Mouse (Mus musculus): ENCODE results near the gene Stat3. TPM values are rescaled to one million over a fixed set of nuclear protein-coding genes. Genes with fewer than 3 reads are reported as not detected.

The Stat3 gene
- polyA plus RNA-seq, 1 experiment from 2014 or later, result 30.8 TPM

DNA sequence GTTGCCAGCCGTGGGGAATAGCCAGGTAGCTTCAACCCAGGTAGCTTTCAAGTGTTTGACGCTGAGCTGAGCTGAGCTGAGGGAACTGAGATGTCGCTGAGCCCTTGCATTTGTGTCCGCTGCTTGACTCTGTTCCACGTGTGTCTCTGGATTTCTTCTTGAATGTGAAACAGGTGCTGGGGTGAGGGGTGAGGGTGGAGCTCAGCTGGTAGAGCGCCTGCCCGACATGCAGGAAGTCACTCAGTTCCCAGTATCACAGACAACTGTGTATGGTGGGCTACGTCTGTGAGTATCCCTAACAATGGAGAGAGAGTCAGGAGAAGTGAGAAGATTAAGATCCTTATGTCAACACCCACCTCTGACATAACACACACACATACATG lies 68.4 kb downstream of the Stat3 start:
- WGBS, result 80% methylated on average over 8 of the region's 8 CpGs
- Histone ChIP-seq H3K4me2 (no peak overlapping the region), H3K27me3 (peaks cover 5% of the 10 kb centered on the region; the same call in 1 of the 2 replicates), H3K9me3 (no peaks in the 10 kb centered on the region), H3K9ac (no peak overlapping the region), H3K4me1 (no peaks in the 10 kb centered on the region), H3K36me3 (replicated peaks) (no peaks in the 10 kb centered on the region), H3K27ac (no peak overlapping the region), H3K4me3 (replicated peaks) (no peak overlapping the region)
- no peak for ATAC-seq (ENCODE audit: low FRiP score)

DNA sequence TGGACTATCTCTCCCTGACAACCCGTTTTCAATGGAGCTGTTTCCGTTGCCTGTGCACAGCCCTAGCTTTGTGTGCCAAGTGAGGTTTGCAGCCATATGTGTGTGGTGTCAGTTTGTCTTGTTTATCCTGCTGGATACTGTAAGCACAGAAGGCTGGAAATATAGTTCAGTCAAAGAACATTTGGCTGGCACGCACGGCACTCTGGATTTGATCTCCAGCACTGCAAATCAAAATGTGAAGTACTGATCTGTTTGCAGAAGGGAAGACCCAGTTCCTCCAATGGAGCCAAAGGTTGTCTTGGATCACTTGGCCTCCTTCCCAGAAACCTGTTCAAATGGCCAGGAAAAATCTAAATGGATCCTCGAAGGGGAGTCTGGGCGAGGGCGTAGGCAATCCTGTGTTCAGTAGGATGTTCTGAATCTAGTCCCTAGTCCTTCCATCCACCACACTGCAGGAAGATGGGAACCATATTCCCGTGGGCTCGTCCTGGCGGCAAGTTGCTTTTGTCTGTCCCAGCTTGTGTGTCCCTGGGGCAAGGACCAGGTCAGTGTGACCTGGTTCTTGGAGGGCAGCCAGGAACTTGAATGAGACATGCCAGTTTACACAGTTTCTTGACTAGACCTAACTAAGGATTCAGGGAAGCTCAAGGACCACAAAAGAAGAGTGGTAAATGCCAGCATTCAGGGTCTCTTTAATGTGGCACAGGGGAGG lies 68.9 kb downstream of the Stat3 start:
- H3K4me2 ChIP-seq, result no peak overlapping the region
- no peaks in the 10 kb centered on the region for H3K4me1 ChIP-seq
- H3K9ac ChIP-seq, result no peak overlapping the region
- H3K36me3 ChIP-seq (replicated peaks), result no peaks in the 10 kb centered on the region
- no peak for ATAC-seq (ENCODE audit: low FRiP score)
- no peak overlapping the region for H3K4me3 ChIP-seq (replicated peaks)
- no peak overlapping the region for H3K27ac ChIP-seq
- H3K9me3 ChIP-seq, result no peaks in the 10 kb centered on the region
- peaks cover 5% of the 10 kb centered on the region; the same call in 1 of the 2 replicates for H3K27me3 ChIP-seq
- 84% methylated on average over 10 of the region's 10 CpGs for WGBS

GRCm38 (mm10) chr11:100865618-100866017 lies 73.7 kb downstream of the Stat3 start:
- Histone ChIP-seq H3K4me3 (replicated peaks) (no peak overlapping the region), H3K4me1 (no peaks in the 10 kb centered on the region), H3K27me3 (peaks cover 31% of the 10 kb centered on the region), H3K4me2 (no peak overlapping the region), H3K9me3 (no peaks in the 10 kb centered on the region), H3K27ac (no peak overlapping the region), H3K36me3 (replicated peaks) (no peaks in the 10 kb centered on the region), H3K9ac (no peak overlapping the region)
- 83% methylated on average over 7 of the region's 7 CpGs for WGBS
- ATAC-seq (ENCODE audit: low FRiP score), result no peak

DNA sequence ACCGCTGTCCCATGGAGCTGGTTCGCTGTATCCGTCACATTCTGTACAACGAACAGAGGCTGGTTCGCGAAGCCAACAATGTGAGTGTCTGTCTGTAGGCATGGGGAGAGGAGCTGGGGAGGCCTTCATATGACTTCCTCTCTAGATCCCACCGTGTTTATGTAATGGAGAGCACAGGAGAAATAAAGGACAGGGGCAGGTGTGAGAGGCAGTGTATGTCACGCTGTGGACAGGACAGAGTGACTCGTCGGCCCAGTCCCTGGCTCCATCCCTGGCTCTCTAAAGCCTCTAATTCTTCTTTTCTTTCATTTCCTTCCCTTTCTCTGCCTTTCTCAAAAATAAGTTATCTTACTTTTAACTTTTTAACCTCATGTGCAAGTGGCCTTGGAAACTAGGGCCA lies 76.2 kb downstream of the Stat3 start:
- H3K4me2 ChIP-seq, result no peak overlapping the region
- ATAC-seq (ENCODE audit: low FRiP score), result no peak
- no peak overlapping the region for H3K27ac ChIP-seq
- 89% methylated on average over 10 of the region's 10 CpGs for WGBS
- no peaks in the 10 kb centered on the region for H3K36me3 ChIP-seq (replicated peaks)
- no peak overlapping the region for H3K4me3 ChIP-seq (replicated peaks)
- H3K9me3 ChIP-seq, result no peaks in the 10 kb centered on the region
- H3K27me3 ChIP-seq, result peaks cover 56% of the 10 kb centered on the region
- H3K9ac ChIP-seq, result no peak overlapping the region
- H3K4me1 ChIP-seq, result 0 out of 2 replicates have a peak, but pooled peaks cover 4% of the 10 kb centered on the region

DNA sequence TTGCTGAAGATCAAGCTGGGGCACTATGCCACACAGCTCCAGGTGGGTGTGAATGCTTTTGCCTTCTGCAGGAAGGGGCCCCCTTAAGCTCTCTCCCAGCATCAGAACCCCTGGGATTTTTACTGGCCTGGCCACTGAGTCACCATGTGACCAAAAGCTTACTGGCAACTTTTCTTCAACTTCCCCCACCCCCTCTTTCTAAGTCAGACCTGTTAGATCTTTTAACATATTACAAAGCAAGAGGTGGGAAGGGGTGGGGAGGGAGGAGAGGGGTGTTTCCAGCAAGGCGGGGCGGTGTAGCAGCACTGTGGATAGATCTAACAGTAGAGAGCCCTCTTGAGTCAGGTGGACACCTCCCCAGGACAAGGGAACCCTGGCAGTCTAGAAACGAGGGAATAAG lies 77.5 kb downstream of the Stat3 start:
- ATAC-seq (ENCODE audit: low FRiP score), result no peak
- 0 out of 2 replicates have a peak, but pooled peaks cover 4% of the 10 kb centered on the region for H3K4me1 ChIP-seq
- H3K27me3 ChIP-seq, result peaks cover 66% of the 10 kb centered on the region
- no peak overlapping the region for H3K4me3 ChIP-seq (replicated peaks)
- H3K27ac ChIP-seq, result no peak overlapping the region
- no peak overlapping the region for H3K9ac ChIP-seq
- H3K4me2 ChIP-seq, result no peak overlapping the region
- no peaks in the 10 kb centered on the region for H3K36me3 ChIP-seq (replicated peaks)
- WGBS, result 34% methylated on average over 3 of the region's 3 CpGs
- H3K9me3 ChIP-seq, result no peaks in the 10 kb centered on the region

DNA sequence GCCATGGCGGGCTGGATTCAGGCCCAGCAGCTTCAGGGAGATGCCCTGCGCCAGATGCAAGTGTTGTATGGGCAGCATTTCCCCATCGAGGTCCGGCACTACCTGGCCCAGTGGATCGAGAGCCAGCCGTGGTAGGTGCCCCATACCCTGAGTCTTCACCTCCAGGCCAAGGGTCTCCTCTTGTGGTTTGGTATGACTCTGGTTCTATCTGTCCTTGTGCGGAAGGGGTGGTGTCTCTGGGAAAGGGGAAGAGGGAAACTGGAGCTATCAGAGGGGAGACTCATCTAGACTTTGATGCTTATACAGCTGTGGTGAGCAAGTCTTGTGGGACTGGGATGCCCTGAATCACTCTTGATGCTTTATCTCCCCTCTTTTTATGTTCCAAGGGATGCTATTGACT lies 78.0 kb downstream of the Stat3 start:
- no peak overlapping the region for H3K9ac ChIP-seq
- peaks cover 70% of the 10 kb centered on the region for H3K27me3 ChIP-seq
- no peak for ATAC-seq (ENCODE audit: low FRiP score)

GRCm38 (mm10) chr11:100860198-100861048 lies 78.9 kb downstream of the Stat3 start:
- peak; percentile 41; the same call in 1 of the 2 replicates for ATAC-seq (ENCODE audit: low FRiP score)
- H3K9me3 ChIP-seq, result no peaks in the 10 kb centered on the region
- H3K4me2 ChIP-seq, result peak overlapping the region; percentile 58
- H3K4me3 ChIP-seq (replicated peaks), result peak overlapping the region; percentile 39
- H3K27me3 ChIP-seq, result peaks cover 79% of the 10 kb centered on the region
- 3% methylated on average over 55 of the region's 55 CpGs for WGBS
- H3K4me1 ChIP-seq, result 0 out of 2 replicates have a peak, but pooled peaks cover 4% of the 10 kb centered on the region
- H3K27ac ChIP-seq, result no peak overlapping the region
- no peaks in the 10 kb centered on the region for H3K36me3 ChIP-seq (replicated peaks)
- H3K9ac ChIP-seq, result peak overlapping the region; percentile 47

More for the DNA sequence above, 78.0 kb downstream of the Stat3 start:
- Histone ChIP-seq H3K36me3 (replicated peaks) (no peaks in the 10 kb centered on the region), H3K9me3 (no peaks in the 10 kb centered on the region), H3K4me2 (no peak overlapping the region), H3K27ac (no peak overlapping the region), H3K4me1 (0 out of 2 replicates have a peak, but pooled peaks cover 4% of the 10 kb centered on the region), H3K4me3 (replicated peaks) (no peak overlapping the region)
- 85% methylated on average over 7 of the region's 7 CpGs for WGBS

DNA sequence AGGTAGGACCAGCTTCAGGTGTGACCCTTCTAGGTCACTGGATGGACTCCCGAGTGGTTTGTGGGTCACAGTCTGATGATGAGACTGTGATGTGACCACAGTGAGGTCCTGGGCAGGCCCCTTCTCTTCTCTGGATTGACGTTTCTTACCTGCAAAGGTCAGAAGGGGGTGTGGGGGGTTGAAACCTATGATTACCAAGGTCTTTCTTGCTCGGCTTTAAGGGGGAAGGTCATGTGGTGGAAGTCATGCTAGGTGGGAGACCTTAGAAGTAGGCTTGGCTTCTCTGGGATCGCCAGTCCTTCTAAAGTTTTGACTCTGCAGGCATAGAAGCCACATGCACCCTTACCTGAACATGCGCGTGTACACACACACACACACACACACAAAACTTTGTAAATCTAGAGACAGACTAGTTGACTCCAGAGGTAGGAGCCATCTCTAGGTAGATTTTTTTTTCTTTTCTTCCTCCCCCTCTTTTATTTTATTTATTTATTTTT lies 79.7 kb downstream of the Stat3 start:
- H3K4me1 ChIP-seq, result 0 out of 2 replicates have a peak, but pooled peaks cover 4% of the 10 kb centered on the region
- H3K9me3 ChIP-seq, result no peaks in the 10 kb centered on the region
- no peak overlapping the region for H3K27ac ChIP-seq
- peak overlapping the region; percentile 39; the same call in 1 of the 2 replicates for H3K4me3 ChIP-seq (replicated peaks)
- H3K27me3 ChIP-seq, result peaks cover 86% of the 10 kb centered on the region
- peak overlapping the region; percentile 58 for H3K4me2 ChIP-seq
- no peak for ATAC-seq (ENCODE audit: low FRiP score)
- 44% methylated on average over 6 of the region's 6 CpGs for WGBS
- no peaks in the 10 kb centered on the region for H3K36me3 ChIP-seq (replicated peaks)
- H3K9ac ChIP-seq, result no peak overlapping the region

- Histone ChIP-seq H3K9ac (peak within 1 kb of the TSS; percentile 47), H3K36me3 (replicated peaks) (no peaks in the 10 kb centered on the region), H3K4me3 (replicated peaks) (peak within 1 kb of the TSS; percentile 39), H3K4me2 (peak within 1 kb of the TSS; percentile 58), H3K27me3 (peaks cover 90% of the 10 kb centered on the region), H3K27ac (no peak within 1 kb of the TSS), H3K4me1 (0 out of 2 replicates have a peak, but pooled peaks cover 4% of the 10 kb centered on the region), H3K9me3 (no peaks in the 10 kb centered on the region)
- 58% methylated on average over 9 of the region's 9 CpGs for WGBS
- no peak for ATAC-seq (ENCODE audit: low FRiP score)
Measured at GRCm38 (mm10) chr11:100858935-100859578, 80.3 kb downstream of the Stat3 start, which contains the start of gene Stat5a. TSS of gene Stat5a (plus strand) at chr11:100859351.

GRCm38 (mm10) chr11:100857960-100858359 lies 81.4 kb downstream of the Stat3 start:
- Histone ChIP-seq H3K36me3 (replicated peaks) (no peaks in the 10 kb centered on the region), H3K4me2 (no peak overlapping the region), H3K4me1 (0 out of 2 replicates have a peak, but pooled peaks cover 4% of the 10 kb centered on the region), H3K9ac (no peak overlapping the region), H3K27ac (no peak overlapping the region), H3K27me3 (peaks cover 90% of the 10 kb centered on the region), H3K4me3 (replicated peaks) (no peak overlapping the region), H3K9me3 (no peaks in the 10 kb centered on the region)
- 79% methylated on average over 6 of the region's 6 CpGs for WGBS
- ATAC-seq (ENCODE audit: low FRiP score), result no peak

GRCm38 (mm10) chr11:100855178-100855577 lies 84.2 kb downstream of the Stat3 start:
- Histone ChIP-seq H3K27me3 (peaks cover 73% of the 10 kb centered on the region), H3K27ac (no peak overlapping the region), H3K9me3 (no peaks in the 10 kb centered on the region), H3K4me2 (no peak overlapping the region), H3K9ac (no peak overlapping the region), H3K36me3 (replicated peaks) (no peaks in the 10 kb centered on the region), H3K4me1 (peaks cover 10% of the 10 kb centered on the region), H3K4me3 (replicated peaks) (no peak overlapping the region)
- ATAC-seq (ENCODE audit: low FRiP score), result no peak
- 88% methylated on average over 4 of the region's 4 CpGs for WGBS

DNA sequence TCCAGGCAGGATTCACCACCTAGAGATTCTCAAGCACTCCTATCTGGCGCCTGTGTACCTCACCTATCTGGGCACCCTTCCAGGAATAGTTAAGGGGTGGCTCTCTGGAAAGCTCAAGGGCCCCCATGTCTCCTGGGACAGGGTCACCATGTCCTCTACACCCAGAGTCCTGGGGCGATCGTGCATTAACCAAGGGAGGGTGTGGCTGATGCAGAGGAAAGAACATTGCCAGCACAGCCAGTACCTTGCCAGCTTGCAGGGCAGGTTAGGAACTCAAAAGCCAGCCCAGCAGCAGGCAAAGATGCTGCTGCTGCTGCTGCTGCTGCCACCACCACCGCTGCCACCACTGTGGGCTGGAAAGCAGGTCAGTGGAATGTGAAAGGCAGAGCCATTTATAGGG lies 85.1 kb downstream of the Stat3 start:
- Histone ChIP-seq H3K4me2 (no peak overlapping the region), H3K36me3 (replicated peaks) (no peaks in the 10 kb centered on the region), H3K27ac (no peak overlapping the region), H3K9me3 (no peaks in the 10 kb centered on the region), H3K4me1 (peaks cover 15% of the 10 kb centered on the region), H3K9ac (no peak overlapping the region), H3K4me3 (replicated peaks) (no peak overlapping the region), H3K27me3 (peaks cover 64% of the 10 kb centered on the region)
- no peak for ATAC-seq (ENCODE audit: low FRiP score)
- WGBS, result 67% methylated on average over 4 of the region's 4 CpGs
